Mouse (Mus musculus): ENCODE data around the gene Arntl.

The Arntl gene

DNA sequence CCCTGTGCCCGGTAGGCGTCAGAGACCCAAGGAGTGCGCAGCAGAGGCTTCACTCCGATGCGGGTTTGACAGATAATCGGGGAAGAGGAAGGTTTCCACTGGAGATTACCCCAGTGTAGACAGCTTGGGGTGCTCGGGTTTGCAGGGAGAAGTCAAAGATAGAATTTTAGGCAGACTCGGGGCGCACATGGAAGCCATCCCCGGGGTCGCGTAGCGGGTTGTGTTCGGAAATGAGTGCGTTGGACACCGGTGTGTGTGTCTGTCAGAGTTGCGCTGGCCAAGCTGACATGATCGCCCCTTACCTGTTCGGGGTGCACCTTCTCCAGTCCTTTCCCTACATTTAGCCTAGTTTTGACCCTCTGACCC, 1.1 kb downstream of the Arntl start:
- DNase-seq (ENCODE audit: low read depth) = peak; percentile 48

DNA sequence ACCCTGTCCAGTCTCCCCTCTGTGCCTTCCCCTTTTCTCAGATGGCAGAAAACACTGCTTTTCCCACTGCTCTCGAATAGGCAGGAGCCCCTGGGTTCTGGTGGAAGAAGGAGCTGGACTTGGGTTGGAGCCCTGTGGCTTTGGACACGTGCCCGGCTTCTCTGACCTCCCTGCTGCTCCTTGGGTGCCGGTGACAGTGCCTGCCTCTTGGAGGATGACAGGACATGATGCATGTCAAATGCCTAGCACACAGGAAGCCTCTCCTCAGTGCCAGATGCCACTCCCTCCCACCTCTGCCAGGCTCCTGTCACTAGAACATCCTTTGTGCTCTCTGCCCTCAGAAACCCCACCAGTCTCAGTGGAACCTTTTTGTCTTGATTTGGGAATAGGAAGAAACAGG, 3.2 kb downstream of the Arntl start:
- DNase-seq (ENCODE audit: low read depth) = peak; percentile 51

DNA sequence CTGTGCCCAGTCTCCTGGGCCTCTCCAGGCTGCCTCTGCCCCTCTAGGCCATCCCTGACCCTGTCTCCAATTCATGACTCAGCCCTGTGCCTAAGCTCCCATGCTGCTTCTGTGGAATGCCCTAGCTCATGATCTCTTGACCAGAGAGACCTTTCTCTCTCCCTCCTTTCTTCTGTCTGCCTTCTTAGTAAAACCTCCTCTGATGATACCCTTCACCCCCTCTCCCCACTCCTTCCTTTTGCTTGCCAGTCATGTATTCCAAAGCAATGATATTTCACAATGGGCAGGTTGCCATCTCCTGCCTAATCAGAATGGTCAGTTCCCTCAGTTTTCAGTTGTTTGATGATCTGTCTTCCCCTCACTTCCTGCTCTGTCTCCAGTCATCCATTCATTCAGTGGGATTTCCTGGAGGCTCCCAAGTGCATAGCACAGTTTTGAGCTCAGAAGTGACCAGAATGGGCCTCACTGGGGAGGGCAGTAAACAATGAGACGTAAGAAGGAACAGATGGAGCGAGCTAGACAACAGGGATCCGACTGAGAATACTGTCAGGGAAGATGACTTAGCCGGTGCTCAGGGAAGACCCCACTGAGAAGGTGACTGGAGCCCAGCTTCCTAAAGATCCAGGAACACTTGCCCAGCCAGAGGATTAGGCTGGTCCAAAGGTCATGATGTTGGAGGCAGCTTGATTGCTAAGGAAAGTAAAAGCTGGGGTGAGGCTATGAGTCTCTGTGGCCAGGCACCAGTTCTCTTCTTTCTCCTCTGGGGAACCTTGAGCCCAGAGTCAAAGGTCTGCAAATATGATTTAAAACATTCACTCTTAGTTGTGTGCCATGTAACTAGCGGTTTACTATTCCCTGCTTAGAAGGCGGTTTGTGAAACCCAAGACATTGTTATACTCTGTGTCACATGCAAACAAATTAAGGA, 7.2 kb downstream of the Arntl start:
- DNase-seq (ENCODE audit: low read depth) = no peak

DNA sequence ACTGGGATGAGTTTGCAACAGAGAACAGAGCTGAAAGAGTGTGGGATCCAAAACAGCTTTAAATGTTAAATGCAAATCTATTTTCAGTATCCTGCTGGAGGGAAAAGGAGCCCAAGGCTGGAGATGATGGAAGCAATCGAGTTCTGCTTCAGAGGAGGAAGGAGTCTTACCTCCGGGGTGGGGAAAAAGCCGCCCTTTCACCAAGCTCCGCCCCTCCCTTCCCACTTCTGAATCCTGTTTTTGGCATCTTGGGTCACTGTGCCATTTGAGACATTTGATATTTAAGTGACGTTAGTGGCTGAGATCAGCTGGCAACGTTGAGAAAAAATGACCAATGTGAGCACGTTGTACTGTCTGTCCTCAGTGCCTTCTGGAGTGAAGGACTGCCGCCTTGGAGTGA, 8.9 kb downstream of the Arntl start:
- no peak for DNase-seq (ENCODE audit: low read depth)

DNA sequence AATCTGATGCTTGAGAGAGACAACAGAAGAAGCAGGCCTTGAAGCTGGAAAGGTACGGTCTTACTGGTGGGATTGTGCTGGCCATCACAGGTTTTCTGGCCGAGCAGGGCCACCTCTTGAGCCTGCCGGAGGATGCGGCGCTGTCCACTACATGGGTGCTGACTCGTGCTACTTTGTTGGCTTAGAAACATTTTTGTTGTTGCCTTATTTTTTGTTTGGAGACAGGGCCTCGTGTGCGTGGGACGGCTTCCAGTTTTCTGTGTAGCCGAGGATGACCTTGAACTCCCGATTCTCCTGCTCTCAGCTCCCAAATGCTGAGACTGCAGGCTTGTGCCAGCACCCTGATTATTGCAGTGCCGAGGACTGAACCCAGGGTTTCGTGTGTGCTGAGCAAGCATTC, 12.2 kb downstream of the Arntl start:
- no peak for DNase-seq (ENCODE audit: low read depth)

DNA sequence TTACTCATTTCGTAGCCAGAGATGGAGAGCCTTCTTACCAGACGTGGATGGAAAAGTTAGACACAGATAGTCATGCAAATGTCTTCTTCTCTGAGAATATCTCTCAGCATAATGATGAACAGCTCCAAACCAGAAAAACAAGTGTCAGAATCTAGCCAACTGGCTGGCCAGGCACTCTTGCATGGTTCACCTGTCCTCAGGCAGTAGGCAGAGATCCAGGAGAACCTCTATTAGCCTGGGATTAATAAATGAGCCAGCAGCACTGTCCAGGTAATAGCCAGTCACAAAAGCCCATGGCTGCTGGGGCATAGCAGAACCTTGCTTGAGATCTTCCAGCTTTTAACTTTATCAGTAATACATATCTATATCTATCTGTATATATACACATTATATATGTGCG, 12.6 kb downstream of the Arntl start:
- no peak for DNase-seq (ENCODE audit: low read depth)

DNA sequence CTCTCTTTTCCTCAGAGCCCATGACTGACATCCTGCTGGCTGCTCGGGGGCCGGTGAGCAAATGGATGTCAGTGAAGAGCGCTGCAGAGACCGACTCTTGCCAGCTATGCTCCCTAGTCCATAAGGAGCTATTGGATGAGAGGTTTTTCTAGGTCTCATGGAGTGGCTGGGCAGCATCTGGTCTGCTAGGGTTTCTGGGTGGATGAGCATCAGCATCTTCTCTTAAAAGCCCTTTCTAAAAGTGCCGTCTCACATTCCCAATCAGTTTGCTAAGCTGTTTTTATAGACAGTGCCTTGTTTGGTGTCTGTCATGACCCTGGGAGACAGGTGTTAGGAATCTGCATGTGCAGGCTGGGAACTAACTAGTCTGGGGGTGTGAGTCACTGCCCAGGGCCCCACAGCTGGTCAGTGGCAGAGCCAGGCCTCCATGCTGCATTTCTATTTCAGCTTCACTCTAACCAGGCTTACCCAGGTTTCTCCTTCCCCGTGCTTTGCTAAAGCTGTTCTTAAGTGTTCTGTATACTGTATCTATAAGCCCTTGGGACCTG, 13.5 kb downstream of the Arntl start:
- no peak for DNase-seq (ENCODE audit: low read depth)

DNA sequence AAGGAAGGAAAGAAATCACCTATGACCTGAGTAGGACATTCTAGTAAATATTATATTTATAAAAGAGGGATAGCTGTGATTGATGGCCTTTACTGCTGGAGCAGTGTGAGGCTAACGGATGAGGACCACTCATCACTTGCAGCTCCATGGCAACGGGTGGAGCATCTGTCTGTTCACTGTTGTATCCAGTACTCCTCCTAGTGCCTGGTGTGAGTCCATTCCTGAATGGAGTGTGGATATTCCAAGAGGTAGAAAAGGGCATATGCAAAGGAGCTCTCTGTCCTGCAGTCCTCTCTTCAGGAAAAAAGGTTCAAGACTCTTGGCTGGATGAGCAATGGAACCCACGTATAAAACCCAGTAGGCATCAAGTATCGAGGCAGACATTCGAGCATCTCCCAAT, 15.6 kb downstream of the Arntl start:
- no peak for DNase-seq (ENCODE audit: low read depth)

DNA sequence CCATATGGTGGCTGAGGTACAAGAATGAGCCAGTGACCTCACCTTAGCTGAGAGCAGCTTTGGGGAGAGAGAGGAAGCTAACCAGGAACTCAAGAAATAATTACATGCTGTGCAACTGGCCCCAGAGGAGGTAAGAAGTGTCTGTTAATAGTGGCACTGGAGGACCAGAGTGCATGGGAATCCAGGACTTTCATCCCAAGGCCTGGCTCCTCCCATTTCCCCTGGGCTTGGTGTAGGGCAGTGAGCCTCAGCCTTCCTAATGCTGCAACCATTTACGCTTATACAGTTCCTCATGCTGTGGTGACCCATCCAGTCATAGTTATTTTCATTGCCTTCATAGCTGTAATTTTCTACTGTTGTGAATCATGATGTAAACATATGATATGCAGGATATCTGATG, 17.4 kb downstream of the Arntl start:
- no peak for DNase-seq (ENCODE audit: low read depth)

DNA sequence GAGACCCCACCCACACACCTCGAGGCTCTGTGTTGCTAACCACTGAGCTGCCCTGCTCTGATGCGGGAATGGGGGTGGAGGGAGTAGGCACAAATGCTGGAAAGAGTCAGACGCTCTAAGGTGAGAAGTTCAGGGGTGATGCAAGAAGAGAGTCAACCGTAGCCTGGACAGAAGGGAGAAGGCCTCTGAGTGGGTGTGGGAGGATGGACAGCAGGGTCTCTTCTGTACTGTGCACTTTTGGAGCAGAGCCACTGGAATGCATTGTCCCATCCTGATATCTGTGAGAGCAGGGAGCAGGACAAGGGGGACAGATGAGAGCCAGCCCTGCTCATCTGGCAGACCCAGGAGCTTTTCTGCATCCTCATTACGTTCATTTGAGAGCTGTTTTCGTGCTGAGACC, 21.2 kb downstream of the Arntl start:
- DNase-seq (ENCODE audit: low read depth) = no peak

DNA sequence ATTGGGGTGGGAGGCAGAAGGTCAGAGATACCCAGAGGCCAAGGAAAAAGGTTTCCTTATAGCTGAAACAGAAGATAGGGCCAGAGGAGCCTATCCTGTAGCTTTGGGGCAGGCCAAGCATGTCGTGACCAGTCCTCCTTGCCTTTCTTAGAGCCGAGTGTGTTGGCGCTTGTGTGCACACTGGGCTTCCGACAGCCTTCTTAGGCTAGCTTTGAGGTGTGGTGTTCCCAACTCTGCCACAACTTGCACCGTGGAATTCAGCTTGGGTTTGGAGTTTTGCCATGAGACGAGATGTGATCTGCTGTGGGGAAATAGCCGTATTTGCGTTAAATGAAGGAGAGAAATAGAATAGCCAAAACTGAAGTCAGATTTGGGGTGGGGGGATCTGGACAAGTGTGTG, 28.9 kb downstream of the Arntl start:
- no peak for DNase-seq (ENCODE audit: low read depth)

DNA sequence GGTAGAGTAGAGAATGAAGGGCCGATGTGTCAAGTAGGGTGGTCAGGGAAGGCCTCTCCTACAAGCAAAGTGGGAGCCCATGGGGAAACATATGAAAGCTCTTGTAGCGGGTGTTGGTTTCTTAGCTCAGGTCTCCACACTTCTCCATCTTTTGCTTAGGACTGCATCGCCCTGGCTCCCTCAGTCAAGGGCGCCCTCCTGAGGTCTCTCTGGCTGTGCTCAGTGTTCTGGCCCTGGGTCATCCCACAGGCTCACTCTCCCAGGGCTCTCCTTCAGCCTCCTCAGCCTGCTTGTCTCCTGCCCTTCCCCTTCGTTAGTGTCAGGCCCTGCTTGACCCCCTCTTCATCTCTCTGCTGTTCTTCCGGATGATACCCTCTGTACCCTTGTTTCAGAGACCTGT, 31.1 kb downstream of the Arntl start:
- no peak for DNase-seq (ENCODE audit: low read depth)

DNA sequence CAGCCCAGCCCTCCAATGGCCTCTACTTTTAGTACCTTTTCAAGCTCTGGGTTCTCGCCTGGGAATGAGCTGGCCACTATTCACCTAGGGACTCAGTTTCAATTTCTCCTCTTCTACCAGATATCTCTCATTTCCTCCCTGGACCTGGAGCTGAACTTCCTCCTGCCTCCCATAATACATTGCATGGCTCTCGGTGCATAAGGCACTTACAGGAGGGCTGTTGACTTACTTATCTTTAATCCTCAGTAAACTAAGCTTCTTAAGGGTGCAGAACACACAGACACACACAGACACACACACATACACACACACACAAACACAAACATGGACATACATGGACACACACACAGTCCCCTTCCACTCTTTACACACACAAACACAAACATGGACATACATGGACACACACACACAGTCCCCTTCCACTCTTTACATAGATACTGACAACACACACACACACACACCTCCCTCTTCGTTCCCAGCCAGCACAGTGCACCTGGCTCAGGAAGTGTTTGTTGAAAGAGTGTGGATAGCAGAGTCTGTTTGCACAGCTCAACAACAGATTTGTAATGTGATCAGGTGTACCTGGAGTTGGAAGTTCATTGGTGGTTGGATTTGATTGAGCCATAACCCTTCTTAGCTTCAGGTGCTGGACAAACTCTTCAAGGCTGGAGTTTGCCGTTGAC, 32.3 kb downstream of the Arntl start:
- no peak for DNase-seq (ENCODE audit: low read depth)

DNA sequence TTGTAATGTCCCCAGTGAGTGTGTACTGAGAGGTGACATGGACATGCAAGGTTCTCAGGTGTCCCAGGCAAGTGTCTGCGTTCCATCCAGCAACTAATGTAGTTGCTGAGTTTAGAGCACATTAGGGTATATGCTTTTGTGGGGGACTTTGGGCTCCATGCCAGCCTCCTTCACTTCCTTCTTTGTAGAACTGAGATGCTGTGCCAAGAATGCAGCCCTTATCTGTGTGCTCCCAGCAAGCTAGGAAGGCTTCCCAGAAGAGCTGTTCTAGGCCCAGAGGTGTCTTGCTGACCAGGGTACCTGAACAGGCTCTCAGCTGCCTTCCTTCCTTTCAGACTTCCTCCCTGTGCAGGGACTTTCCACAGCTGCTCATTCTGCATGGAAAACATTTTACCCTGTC, 33.2 kb downstream of the Arntl start:
- no peak for DNase-seq (ENCODE audit: low read depth)

DNA sequence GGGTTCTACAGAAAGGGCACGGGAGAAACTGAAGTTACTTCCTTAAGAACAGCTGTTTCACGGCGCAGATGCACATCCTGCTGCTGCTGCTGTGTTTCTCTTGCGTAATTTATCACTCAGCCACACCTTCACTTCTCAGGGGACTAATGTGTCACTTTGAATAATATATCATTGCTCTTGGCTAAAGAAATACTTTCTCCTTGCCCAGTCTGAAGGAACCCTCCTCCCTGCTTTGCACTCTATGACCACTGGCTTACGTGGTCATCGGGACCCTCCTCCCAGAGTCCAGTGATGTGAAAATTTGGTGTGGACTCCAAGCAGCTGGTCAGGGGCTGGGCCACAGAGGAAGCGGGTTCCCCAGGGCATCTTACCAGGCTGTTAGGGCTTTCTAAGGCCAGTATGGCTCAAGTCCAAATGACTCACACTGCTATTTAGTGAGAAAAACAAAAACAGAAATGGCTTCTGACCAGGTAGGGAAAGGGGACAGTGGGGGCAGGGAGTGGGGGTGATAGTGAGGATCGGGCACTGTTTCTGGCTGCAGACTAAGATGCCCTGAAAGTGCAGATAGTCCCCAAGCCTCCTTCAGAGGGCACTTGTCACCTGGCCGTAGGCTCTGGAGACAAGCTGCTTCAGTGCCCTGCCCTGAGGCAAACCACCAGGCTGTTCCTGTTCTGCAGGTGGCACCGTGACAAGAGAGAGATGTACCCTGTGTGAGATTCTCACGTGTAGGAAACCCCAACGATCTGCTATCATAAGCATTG, 34.8 kb downstream of the Arntl start:
- DNase-seq (ENCODE audit: low read depth) = peak; percentile 47

DNA sequence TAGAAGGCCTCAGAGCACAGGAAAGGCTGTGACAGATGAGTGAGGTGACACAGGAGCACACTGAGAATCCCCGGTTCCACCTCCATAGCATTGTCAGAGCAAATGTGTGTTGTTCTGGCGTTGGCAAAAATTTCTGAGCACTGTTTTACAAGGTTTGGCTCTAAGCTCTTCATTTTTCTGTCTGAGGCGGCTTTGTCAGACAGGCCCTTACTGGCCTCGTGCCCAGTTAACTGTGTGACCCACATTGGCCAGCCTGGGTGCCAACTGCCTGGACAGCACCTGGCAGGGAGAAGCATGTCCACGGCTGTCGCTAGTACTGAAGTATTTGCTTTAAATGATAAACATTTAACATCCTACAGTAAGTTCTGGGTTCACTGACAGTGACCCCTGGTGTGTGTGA, 35.4 kb downstream of the Arntl start:
- DNase-seq (ENCODE audit: low read depth) = no peak

DNA sequence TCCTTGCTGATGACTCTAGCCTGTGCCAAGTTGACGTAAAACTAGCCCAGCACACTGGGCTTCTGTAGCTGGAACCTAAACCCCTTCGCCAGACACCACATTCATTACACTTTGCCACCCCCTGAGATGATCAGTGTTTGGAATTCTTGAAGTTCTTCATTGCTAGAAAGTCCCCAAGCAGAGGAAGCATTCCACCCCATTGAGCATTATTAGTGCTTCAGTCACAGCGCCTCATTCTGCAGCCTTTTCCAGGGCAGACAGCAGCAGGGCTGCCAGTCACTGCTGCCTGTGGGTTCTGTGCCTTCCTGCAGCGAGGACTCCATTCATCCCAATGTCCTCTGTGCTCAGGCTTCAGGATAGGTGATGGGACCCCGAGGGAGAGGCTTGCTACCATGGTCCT, 37.9 kb downstream of the Arntl start:
- no peak for DNase-seq (ENCODE audit: low read depth)

DNA sequence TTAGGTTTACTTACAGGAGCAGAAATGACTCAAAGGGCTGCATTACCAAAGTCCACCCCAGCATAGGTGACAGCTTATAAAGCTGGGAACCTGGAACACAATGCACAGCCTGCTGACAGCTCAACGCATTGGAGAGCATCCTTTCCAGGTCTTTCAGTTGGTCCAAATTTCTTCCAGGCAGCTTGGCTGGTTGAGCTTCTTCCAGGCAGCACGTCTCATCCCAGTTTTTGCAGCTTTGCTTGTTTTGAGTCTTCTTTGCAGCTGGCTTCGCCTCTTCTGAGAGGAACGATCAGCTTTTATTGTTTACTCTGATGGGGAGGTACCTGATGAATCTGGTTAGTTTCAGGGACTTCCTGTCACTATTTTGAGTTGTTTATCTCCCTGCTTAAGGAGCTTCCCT, 39.2 kb downstream of the Arntl start:
- no peak for DNase-seq (ENCODE audit: low read depth)

DNA sequence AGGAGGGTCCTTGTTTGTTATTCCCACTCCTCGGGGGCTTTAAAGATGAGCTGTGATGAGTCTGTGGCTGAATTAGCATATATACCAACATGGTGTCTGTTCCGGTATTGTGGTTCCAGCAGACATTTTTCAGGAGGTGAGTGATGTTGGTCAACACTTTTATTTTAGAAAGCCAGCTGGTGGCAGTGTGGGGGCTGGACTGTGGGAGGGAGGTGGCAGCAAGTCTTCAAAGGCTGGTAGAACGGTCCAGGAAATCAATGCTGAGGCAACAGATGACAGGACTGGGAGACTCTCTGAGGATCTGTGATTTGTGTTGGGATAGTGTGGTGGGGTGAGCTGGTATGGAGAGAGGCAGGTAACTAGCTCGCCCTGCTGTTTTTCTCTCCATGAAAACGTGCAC, 39.9 kb downstream of the Arntl start:
- DNase-seq (ENCODE audit: low read depth) = no peak

DNA sequence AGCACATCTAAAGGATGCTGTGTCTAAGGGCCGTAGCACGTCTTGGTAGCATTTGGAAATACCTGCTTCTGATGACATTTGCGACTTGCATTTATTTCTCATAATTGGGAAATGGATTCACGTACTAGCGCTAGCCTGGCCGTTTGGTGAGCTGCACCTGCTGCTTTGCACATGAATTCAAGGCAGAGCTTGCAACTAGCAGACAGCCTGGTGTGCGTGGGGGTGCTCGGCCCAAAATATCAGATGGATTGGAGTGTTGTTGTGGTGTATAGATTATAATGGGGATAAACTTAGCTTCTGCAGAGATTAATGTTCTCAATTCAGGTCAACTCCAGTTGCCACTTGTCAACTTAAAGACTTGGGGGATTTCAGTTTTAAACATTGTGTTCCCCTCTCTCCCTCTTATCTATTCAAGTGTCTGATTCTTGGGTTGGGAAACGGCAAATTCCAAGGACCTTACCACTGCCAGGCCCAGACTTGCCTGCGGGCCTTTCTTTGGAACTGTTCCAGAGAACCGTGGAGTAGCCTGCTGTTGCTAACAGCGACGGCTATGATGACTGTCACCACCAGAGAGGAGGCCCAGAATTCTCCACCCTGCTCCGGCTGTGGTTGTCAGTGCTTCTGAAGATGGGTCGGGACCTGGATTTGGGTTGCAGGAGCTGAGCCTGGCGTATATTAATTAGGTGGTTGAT, 42.0 kb downstream of the Arntl start:
- DNase-seq (ENCODE audit: low read depth) = no peak

DNA sequence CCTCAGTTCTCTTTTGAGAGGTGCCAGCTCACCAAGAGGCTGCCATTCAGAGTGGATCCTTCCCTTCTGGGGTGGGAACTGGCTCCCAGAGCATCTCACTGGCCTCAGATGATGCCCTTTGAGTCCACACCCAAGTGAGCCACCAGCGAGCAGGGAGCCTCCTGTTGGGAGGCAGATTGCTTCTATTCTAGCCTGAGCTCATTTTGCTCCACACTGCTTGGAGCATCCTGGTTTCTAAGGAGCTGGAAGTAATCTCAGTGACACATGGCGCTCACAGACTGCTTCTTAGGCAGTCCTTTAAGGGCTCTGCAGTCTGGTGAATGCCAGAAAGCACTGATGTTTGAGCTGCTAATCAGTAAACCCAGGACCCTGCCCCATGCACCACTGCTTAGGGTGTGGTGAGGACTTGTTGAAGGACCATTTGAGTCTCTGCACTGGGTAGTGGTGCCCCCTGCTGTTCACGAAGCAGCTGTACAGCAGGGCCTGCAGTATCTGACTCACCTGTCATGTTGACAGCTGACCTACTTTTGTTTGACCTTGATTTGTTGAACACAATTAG, 43.2 kb downstream of the Arntl start:
- DNase-seq (ENCODE audit: low read depth) = peak; percentile 66

DNA sequence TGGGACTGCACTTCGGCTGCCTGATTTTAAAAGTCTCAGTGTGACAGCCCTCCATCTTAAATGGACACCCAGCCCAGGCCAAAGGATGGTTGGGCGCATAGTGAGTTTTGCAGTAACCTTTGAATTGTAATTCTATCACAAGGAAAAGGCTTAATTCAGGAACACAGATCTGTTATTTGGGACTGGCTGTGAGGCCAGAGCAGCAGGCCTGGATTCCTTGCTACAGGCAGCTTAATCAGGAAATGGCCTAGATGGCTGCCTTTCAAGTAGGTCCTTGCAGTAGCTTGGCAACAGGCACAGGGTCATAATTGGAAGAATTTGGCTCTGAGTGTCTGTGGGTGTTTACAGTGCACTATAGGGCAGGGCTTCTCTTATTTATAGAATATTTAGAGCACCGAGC, 43.7 kb downstream of the Arntl start:
- no peak for DNase-seq (ENCODE audit: low read depth)
